Mouse (Mus musculus) megakaryocyte, embryonic 14.5 days (primary cell): Measurements from ENCODE around the gene Mkrn1.

Source experiments
- FLI1 ChIP-seq: IDR thresholded peaks from 2 replicates; pipeline ENCODE4 v1.6.1; 2012; ENCODE audit warnings: low read length, inconsistent platforms, mixed read lengths
- GATA1 ChIP-seq: IDR thresholded peaks from 3 replicates; pipeline ENCODE4 v1.6.1; 2012; ENCODE audit warnings: mixed read lengths, low read length, inconsistent platforms, borderline replicate concordance

DNA sequence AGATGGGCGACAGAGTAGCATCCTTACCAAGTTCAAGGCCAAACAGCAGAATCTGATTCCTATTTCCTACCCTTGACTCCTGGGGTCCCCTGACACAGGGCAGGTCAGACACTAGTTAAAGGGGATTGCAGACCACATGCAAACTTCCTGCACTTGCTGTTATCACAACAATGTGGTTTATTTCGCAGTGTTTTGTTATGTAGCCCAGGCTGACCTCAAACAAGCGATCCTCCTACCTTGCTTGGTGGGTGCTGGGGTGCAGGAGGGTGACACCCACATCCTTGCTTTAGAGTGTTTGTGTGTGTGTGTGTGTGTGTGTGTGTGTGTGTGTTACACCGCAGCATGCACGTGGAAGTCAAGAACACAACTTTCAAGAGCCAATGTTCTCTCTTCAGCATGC, 49.2 kb upstream of the Mkrn1 start:
- TF ChIP-seq FLI1 (no peak), GATA1 (no peak)
